Mouse (Mus musculus): Measurements from ENCODE around the gene Rap2b.

DNA sequence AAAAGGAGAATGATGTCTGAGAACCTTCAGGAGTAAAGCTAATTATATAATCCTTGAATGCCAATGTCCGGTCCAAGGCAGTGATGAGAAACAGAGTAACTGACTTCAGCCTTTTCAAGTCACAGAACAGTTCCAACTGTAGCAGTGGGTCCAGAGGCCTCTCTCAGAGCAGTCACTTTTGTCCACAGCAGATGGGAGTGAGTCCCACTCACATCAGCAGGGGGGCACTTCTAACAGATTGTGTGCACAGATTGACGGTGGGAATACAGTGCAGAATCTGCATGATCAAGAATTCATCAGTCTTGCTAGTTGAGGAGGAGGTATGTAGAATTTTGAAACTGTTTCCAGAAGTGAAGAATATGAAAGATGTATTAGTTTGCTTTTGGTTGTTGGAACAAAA is 41.4 kb upstream of the Rap2b start:
- TF ChIP-seq CTCF (IDR thresholded peaks at IDR 0.05; ENCODE audit: control insufficient read depth, insufficient read depth, insufficient replicate concordance, low read depth, low read length) = no peak
- TF ChIP-seq POLR2A (IDR thresholded peaks at IDR 0.05; ENCODE audit: control insufficient read depth, low read depth, low read length) = no peak

All from testis, adult 2 months (tissue).